Comparison of ENCODE assay signal across 15 mouse cellular contexts in the genomic region with DNA sequence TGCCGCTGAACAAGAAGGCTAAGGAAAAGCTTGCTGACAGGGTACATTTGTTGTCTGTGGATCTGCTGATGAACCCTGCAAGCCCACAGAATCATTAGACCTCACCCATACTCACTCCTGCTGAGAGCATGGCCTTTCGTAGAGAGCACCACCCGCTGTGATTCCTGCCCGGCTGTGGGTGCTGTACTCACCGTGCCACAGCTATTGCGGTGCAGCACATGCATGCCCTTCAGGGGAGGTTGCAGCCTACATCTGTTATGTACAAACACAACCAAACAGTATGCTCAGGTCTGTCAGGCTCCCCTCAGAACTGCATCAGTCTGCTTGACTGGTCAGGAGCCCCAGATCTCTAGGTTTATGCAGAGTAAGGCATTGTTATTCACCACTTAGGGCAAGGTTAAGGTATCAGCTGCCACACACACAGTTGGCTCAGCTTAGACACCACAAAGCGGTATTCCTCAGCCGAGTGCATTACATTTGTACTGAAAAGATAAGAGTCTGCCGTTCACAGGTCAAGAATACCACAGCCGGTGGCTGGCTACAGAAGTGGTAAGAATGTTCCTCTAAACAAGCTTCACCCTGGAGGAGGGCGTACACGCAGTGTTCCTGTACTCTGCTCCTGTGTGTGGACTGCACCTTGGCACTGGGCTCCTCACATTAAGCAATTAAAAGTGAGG. TPM values are rescaled to one million over a fixed set of nuclear protein-coding genes. Genes with fewer than 3 reads are reported as not detected.
DNase-seq lines count a peak whose midpoint lies in the region; ATAC-seq and TF ChIP-seq lines count a peak whose summit lies in the region.
"Had no signal": no experiment of that assay in that cellular context is flagged by ENCODE, and none has a peak within 500 bp of the region (broad histone marks: within the 10 kb centered on the region; RNA-seq: fewer than 3 reads in every experiment).

No protein-coding gene starts in this region.

- no peak overlapping the region for H3K9ac ChIP-seq in heart, embryonic 13.5 days
- H3K9ac ChIP-seq in liver, embryonic 12.5 days, result no peak overlapping the region
- H3K9ac ChIP-seq in forebrain, embryonic 13.5 days, result no peak overlapping the region
- H3K9ac ChIP-seq: forebrain, embryonic 12.5 days; lung, embryonic 15.5 days had no signal

- H3K4me3 ChIP-seq in heart, embryonic 13.5 days, result no peak overlapping the region
- H3K4me3 ChIP-seq in E14TG2a.4 (replicated peaks; ENCODE audit: low read length), result 0 out of 2 replicates have a peak overlapping the region, but pooled peaks have one; percentile 4
- H3K4me3 ChIP-seq in liver, embryonic 12.5 days, result no peak overlapping the region
- H3K4me3 ChIP-seq in forebrain, embryonic 13.5 days, result no peak overlapping the region
- H3K4me3 ChIP-seq: forebrain, embryonic 12.5 days; lung, embryonic 15.5 days had no signal

- no peak for TF ChIP-seq CTCF in E14TG2a.4 (conservative IDR thresholded peaks at IDR 0.05; ENCODE audit: low read length)

- H3K9me3 ChIP-seq in heart, embryonic 13.5 days, result no peaks in the 10 kb centered on the region
- H3K9me3 ChIP-seq in E14TG2a.4 (ENCODE audit: low read length), result no peaks in the 10 kb centered on the region
- H3K9me3 ChIP-seq in liver, embryonic 12.5 days (replicated peaks), result no peaks in the 10 kb centered on the region
- no peaks in the 10 kb centered on the region for H3K9me3 ChIP-seq in forebrain, embryonic 13.5 days (replicated peaks)
- H3K9me3 ChIP-seq: forebrain, embryonic 12.5 days; lung, embryonic 15.5 days had no signal

- H3K36me3 ChIP-seq in heart, embryonic 13.5 days, result peaks cover 95% of the 10 kb centered on the region
- peaks cover 97% of the 10 kb centered on the region for H3K36me3 ChIP-seq in E14TG2a.4 (ENCODE audit: insufficient read depth, low read length)
- H3K36me3 ChIP-seq in liver, embryonic 12.5 days, result peaks cover 97% of the 10 kb centered on the region
- H3K36me3 ChIP-seq in forebrain, embryonic 13.5 days (ENCODE audit: poor library complexity, severe bottlenecking), result peaks cover 96% of the 10 kb centered on the region

- peaks cover 13% of the 10 kb centered on the region for H3K4me1 ChIP-seq in heart, embryonic 13.5 days
- H3K4me1 ChIP-seq in E14TG2a.4 (replicated peaks; ENCODE audit: low read depth, low read length), result peaks cover 52% of the 10 kb centered on the region
- peaks cover 35% of the 10 kb centered on the region for H3K4me1 ChIP-seq in liver, embryonic 12.5 days
- H3K4me1 ChIP-seq in forebrain, embryonic 13.5 days, result no peaks in the 10 kb centered on the region
- H3K4me1 ChIP-seq: forebrain, embryonic 12.5 days; lung, embryonic 15.5 days had no signal

- no peak; the same call in 1 of the 2 replicates for ATAC-seq in heart, embryonic 13.5 days (ENCODE audit: extremely low read depth, insufficient number of reproducible peaks, low FRiP score, low TSS enrichment)
- peak; percentile 92 for ATAC-seq in liver, embryonic 12.5 days
- no peak for ATAC-seq in forebrain, embryonic 13.5 days

- H3K27ac ChIP-seq in heart, embryonic 13.5 days (replicated peaks), result peak overlapping the region; percentile 69
- peak overlapping the region; percentile 72 for H3K27ac ChIP-seq in liver, embryonic 12.5 days
- no peak overlapping the region for H3K27ac ChIP-seq in forebrain, embryonic 13.5 days
- H3K27ac ChIP-seq: forebrain, embryonic 12.5 days; lung, embryonic 15.5 days had no signal

- WGBS in heart, embryonic 13.5 days, result 58% methylated on average over 12 of the region's 12 CpGs
- WGBS in liver, embryonic 12.5 days (ENCODE audit: insufficient replicate concordance), result 46% methylated on average over 12 of the region's 12 CpGs
- WGBS in forebrain, embryonic 13.5 days, result 94% methylated on average over 12 of the region's 12 CpGs

- H3K27me3 ChIP-seq in heart, embryonic 13.5 days (replicated peaks), result no peaks in the 10 kb centered on the region
- H3K27me3 ChIP-seq in E14TG2a.4 (ENCODE audit: insufficient read depth, low read length), result no peaks in the 10 kb centered on the region
- no peaks in the 10 kb centered on the region for H3K27me3 ChIP-seq in liver, embryonic 12.5 days (replicated peaks)
- H3K27me3 ChIP-seq in forebrain, embryonic 13.5 days, result no peaks in the 10 kb centered on the region
- H3K27me3 ChIP-seq: forebrain, embryonic 12.5 days; lung, embryonic 15.5 days had no signal

- no peak overlapping the region for H3K4me2 ChIP-seq in heart, embryonic 13.5 days
- peak overlapping the region; percentile 40 for H3K4me2 ChIP-seq in liver, embryonic 12.5 days
- H3K4me2 ChIP-seq in forebrain, embryonic 13.5 days, result no peak overlapping the region
- H3K4me2 ChIP-seq: forebrain, embryonic 12.5 days; lung, embryonic 15.5 days; midbrain, embryonic 11.5 days had no signal

- no peak for DNase-seq in heart, adult 9 months (ENCODE audit: low spot score in 2 of 2)
- peak; percentile 23 for DNase-seq in c-Kit-positive CD71-negative TER-119-negative erythroid progenitor cells, embryonic 14.5 days (ENCODE audit: low read depth)
- DNase-seq in gastrocnemius, adult 8-10 months (ENCODE audit: low spot score in 2 of 2), result no peak
- no peak for DNase-seq in layer of hippocampus, postnatal 14 days (ENCODE audit: low spot score in 2 of 2)
- DNase-seq: adrenal gland, postnatal 14 days; cerebellum, adult 8-10 months; gastrocnemius, postnatal 25 days; thymus, postnatal 4 days had no signal

RNA-seq across cellular contexts. Expression of gene Drosha, which starts 33.4 kb away (rescaled TPM):
- 24.4 and 25.5 TPM in 2 replicates for polyA plus RNA-seq in heart, embryonic 13.5 days (2015; fragmentation: Nextera tagmentation; extraction: Ambion mirVana)
- polyA plus RNA-seq in liver, embryonic 12.5 days (2016; fragmentation: Nextera tagmentation; extraction: Ambion mirVana), result 24.3 and 26.3 TPM in 2 replicates
- polyA plus RNA-seq in forebrain, embryonic 13.5 days (2015; fragmentation: Nextera tagmentation; extraction: Ambion mirVana), result 50.9 and 55.3 TPM in 2 replicates
- total RNA-seq in gastrocnemius, adult 8-10 months (2022), result 10 to 100 TPM; 34.5 to 38.1 (median 36.3) TPM
- 10 to 100 TPM; 82.3 to 87.7 TPM for total RNA-seq in layer of hippocampus, postnatal 14 days (2021)

RNA-seq across cellular contexts. Expression of gene 6030458C11Rik, which starts 33.5 kb away (rescaled TPM):
- 26.8 and 27.2 TPM in 2 replicates for polyA plus RNA-seq in heart, embryonic 13.5 days (2015; fragmentation: Nextera tagmentation; extraction: Ambion mirVana)
- 48.6 and 52.0 TPM in 2 replicates for polyA plus RNA-seq in liver, embryonic 12.5 days (2016; fragmentation: Nextera tagmentation; extraction: Ambion mirVana)
- polyA plus RNA-seq in forebrain, embryonic 13.5 days (2015; fragmentation: Nextera tagmentation; extraction: Ambion mirVana), result 36.6 and 36.8 TPM in 2 replicates
- 10 to 100 TPM; 20.0 to 25.6 (median 23.0) TPM for total RNA-seq in gastrocnemius, adult 8-10 months (2022)
- total RNA-seq in layer of hippocampus, postnatal 14 days (2021), result 10 to 100 TPM; 24.3 to 25.8 TPM
